Mouse (Mus musculus) heart, embryonic 16.5 days (tissue): Measurements from ENCODE around the gene Gmcl1. TPM values are rescaled to one million over a fixed set of nuclear protein-coding genes. Genes with fewer than 3 reads are reported as not detected.

Source experiments
- ATAC-seq: fragments of 200-750 bp; cut with Nextera tagmentation; replicated peaks from 2 replicates; pipeline ENCODE4 v1.8.0; 2017; ENCODE audit warnings: moderate number of reproducible peaks; ENCODE audit not compliant: insufficient read depth, low FRiP score; ENCODE audit errors: extremely low read depth
- H3K27ac ChIP-seq: fragments of 300-500 bp; sonication (generic); 2 replicates; pipeline ENCODE4 v1.5.1; 2014; ENCODE audit warnings: mild to moderate bottlenecking, low read length, control low read depth, moderate library complexity
- H3K27me3 ChIP-seq: fragments of 300-500 bp; sonication (generic); 2 replicates; pipeline ENCODE4 v1.6.1; 2014; ENCODE audit warnings: low read length, mixed read lengths; ENCODE audit not compliant: control insufficient read depth, insufficient read depth
- H3K36me3 ChIP-seq: fragments of 300-500 bp; sonication (generic); 2 replicates; pipeline ENCODE4 v1.6.1; 2014; ENCODE audit not compliant: control insufficient read depth, insufficient read depth
- H3K4me1 ChIP-seq: fragments of 300-500 bp; sonication (generic); 2 replicates; pipeline ENCODE4 v1.6.1; 2014; ENCODE audit warnings: low read length, mixed read lengths; ENCODE audit not compliant: control insufficient read depth, insufficient read depth
- H3K4me2 ChIP-seq: fragments of 300-500 bp; sonication (generic); 2 replicates; pipeline ENCODE4 v1.6.1; 2014; ENCODE audit warnings: low read depth, mild to moderate bottlenecking, control low read depth, low read length
- H3K4me3 ChIP-seq: fragments of 300-500 bp; sonication (generic); 2 replicates; pipeline ENCODE4 v1.5.1; 2014; ENCODE audit warnings: mild to moderate bottlenecking, control low read depth, low read length
- H3K9ac ChIP-seq: fragments of 300-500 bp; sonication (generic); 2 replicates; pipeline ENCODE4 v1.6.1; 2014; ENCODE audit warnings: low read length, control low read depth
- H3K9me3 ChIP-seq: fragments of 300-500 bp; sonication (generic); replicated peaks from 2 replicates; pipeline ENCODE4 v1.6.1; 2016; ENCODE audit warnings: low read length; ENCODE audit not compliant: control insufficient read depth
- WGBS: fragments of 180-500 bp; shearing (Covaris S2); extraction: QIAGEN DNeasy Blood & Tissue Kit; methylation state at CpG from one replicate; pipeline ENCODE4 v1.1.7; 2014; 5-methylcytosine and 5-hydroxymethylcytosine counted together
- polyA plus RNA-seq: library from polyadenylated mRNA; unstranded; fragments of >200 nt; fragmentation: Nextera tagmentation; extraction: Ambion mirVana; gene quantifications from 2 replicates; pipeline ENCODE4 v1.2.1, GENCODE M21; 2015

Gmcl1 gene
- polyA plus RNA-seq, 1 experiment from 2014 or later, result 17.3 TPM

DNA sequence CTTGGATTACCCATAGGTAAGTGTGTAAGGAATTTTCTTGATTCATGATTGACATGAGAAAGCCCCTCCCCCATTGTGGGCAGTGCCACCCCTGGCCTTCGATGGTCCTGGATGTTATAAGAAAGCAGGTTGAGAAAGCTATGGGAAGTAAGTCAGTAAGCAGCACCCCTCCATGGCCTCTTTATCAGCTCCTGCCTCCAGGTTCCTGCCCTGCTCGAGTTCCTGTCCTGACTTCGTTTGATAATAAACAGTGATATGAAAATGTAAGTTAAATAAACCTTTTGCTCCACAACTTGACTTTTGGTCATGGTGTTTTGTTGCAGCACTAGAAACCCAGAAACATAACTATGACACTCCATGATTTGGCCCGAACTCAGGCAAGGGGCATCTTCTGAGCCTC is 16.6 kb upstream of the Gmcl1 start:
- H3K9ac ChIP-seq, result no peak overlapping the region
- peaks cover 12% of the 10 kb centered on the region for H3K36me3 ChIP-seq
- ATAC-seq, result no peak
- no peaks in the 10 kb centered on the region for H3K4me1 ChIP-seq
- WGBS, result 68% methylated on average over 4 of the region's 4 CpGs
- 0 out of 2 replicates have a peak, but pooled peaks cover 3% of the 10 kb centered on the region for H3K9me3 ChIP-seq
- no peaks in the 10 kb centered on the region for H3K27me3 ChIP-seq
- H3K27ac ChIP-seq, result no peak overlapping the region
- H3K4me2 ChIP-seq, result no peak overlapping the region
- H3K4me3 ChIP-seq, result no peak overlapping the region

DNA sequence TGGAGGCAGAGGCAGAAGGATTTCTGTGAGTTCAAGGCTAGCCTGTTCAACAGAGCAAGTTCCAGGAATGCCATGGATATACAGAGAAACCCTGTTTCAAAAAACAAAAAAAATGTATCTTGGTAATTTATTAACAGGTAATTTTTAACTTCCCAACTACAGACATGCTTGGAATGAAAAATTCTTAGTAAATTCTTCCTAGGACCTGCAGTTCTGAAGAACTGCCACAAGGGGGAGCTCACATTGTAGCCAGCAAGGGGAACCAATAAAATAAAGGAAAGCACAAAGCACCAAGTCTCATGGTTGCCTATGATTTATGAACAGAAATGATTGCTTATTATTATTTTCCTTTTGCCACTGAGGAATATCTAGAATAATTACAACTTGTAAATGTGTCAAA is 14.0 kb upstream of the Gmcl1 start:
- peaks cover 6% of the 10 kb centered on the region for H3K36me3 ChIP-seq

GRCm38 (mm10) chr6:86740652-86741051 is 7.5 kb upstream of the Gmcl1 start:
- peaks cover 3% of the 10 kb centered on the region; the same call in 1 of the 2 replicates for H3K9me3 ChIP-seq
- H3K4me1 ChIP-seq, result no peaks in the 10 kb centered on the region
- H3K9ac ChIP-seq, result no peak overlapping the region
- H3K4me2 ChIP-seq, result no peak overlapping the region
- H3K36me3 ChIP-seq, result peaks cover 12% of the 10 kb centered on the region
- no peak overlapping the region for H3K27ac ChIP-seq
- no peak for ATAC-seq
- H3K4me3 ChIP-seq, result no peak overlapping the region
- 19% methylated on average over 3 of the region's 3 CpGs for WGBS
- no peaks in the 10 kb centered on the region for H3K27me3 ChIP-seq

More for the DNA sequence above, 14.0 kb upstream of the Gmcl1 start:
- no peaks in the 10 kb centered on the region for H3K9me3 ChIP-seq
- H3K27ac ChIP-seq, result no peak overlapping the region
- H3K4me2 ChIP-seq, result no peak overlapping the region
- no peak overlapping the region for H3K4me3 ChIP-seq
- ATAC-seq, result no peak
- no peak overlapping the region for H3K9ac ChIP-seq
- H3K27me3 ChIP-seq, result no peaks in the 10 kb centered on the region
- H3K4me1 ChIP-seq, result no peaks in the 10 kb centered on the region

DNA sequence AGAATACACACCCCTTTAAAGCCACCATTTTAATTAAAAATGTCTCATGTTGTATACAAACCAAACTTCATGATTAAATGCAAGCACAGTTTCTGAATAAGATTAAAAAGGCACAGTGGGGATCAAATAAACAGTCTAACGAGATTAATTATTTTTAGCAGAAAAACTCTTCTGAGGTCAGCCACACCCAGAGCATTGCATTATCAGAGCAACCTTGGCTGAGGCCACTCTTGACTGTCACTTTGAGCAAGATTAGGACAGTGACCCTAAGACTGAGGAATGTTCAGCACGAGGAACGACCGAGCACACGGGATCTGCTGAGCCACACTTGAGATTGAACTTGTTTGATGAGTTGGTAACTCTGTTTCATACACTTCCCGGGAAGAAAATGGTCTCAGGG is 3.6 kb upstream of the Gmcl1 start:
- 35% methylated on average over 6 of the region's 6 CpGs for WGBS
- H3K36me3 ChIP-seq, result peaks cover 4% of the 10 kb centered on the region
- H3K4me1 ChIP-seq, result peaks cover 8% of the 10 kb centered on the region
- ATAC-seq, result no peak
- H3K4me3 ChIP-seq, result no peak overlapping the region
- H3K9me3 ChIP-seq, result peaks cover 3% of the 10 kb centered on the region; the same call in 1 of the 2 replicates
- no peak overlapping the region for H3K27ac ChIP-seq
- H3K4me2 ChIP-seq, result no peak overlapping the region
- H3K27me3 ChIP-seq, result no peaks in the 10 kb centered on the region
- no peak overlapping the region for H3K9ac ChIP-seq

DNA sequence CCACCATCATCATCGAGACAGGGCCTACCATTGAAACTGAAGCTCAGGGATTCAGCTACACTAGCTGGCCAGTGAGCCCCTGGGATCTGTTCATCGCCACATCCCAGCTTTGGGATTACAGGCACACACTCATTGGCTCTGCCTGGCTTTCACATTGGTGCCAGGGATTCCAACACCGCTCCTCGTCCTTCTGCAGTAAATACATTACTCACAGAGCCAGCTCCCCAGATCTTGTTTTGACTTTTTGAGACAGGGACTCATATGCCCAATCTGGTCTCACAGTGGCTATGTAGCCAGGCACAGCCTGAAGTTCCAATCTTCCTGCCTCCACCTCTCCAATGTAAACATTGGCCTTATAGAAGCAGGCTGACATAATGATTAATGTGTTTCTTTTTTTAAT is 3.1 kb upstream of the Gmcl1 start:
- ATAC-seq, result no peak
- H3K4me3 ChIP-seq, result no peak overlapping the region
- peaks cover 3% of the 10 kb centered on the region; the same call in 1 of the 2 replicates for H3K9me3 ChIP-seq
- H3K4me2 ChIP-seq, result no peak overlapping the region
- H3K36me3 ChIP-seq, result no peaks in the 10 kb centered on the region
- WGBS, result 74% methylated on average over 4 of the region's 4 CpGs
- H3K4me1 ChIP-seq, result peaks cover 8% of the 10 kb centered on the region
- H3K27ac ChIP-seq, result no peak overlapping the region
- no peak overlapping the region for H3K9ac ChIP-seq
- H3K27me3 ChIP-seq, result no peaks in the 10 kb centered on the region

GRCm38 (mm10) chr6:86732276-86733173 is 658 bp downstream of the Gmcl1 start:
- peak overlapping the region; percentile 80 for H3K4me2 ChIP-seq
- peak overlapping the region; percentile 65 for H3K4me3 ChIP-seq
- peak overlapping the region; percentile 72 for H3K9ac ChIP-seq
- peak overlapping the region; percentile 68 for H3K27ac ChIP-seq
- H3K27me3 ChIP-seq, result no peaks in the 10 kb centered on the region
- peak; percentile 34 for ATAC-seq
- peaks cover 11% of the 10 kb centered on the region for H3K4me1 ChIP-seq
- H3K36me3 ChIP-seq, result peaks cover 1% of the 10 kb centered on the region; the same call in 1 of the 2 replicates
- no peaks in the 10 kb centered on the region for H3K9me3 ChIP-seq
- WGBS, result under 1% methylated on average over 59 of the region's 62 CpGs

DNA sequence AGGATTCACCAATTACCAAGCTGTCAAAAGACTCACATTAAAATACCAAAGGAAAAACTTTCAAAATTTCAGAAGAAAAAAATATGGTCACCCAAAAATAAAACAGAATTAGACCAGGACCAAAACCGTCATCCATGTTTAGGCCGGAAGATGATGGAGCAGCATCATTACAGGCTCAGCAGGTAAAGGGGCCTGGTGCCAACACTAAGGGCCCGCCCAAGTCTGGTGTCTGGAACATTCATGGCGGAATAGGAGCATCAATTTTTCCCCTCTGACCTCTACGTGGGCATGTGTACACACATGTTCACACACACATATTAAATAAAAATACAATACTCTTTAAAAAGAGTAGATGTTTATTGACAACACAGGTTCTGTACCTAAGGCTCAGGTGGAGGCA is 4.5 kb downstream of the Gmcl1 start:
- Histone ChIP-seq H3K27me3 (no peaks in the 10 kb centered on the region), H3K4me1 (peaks cover 6% of the 10 kb centered on the region), H3K4me3 (no peak overlapping the region), H3K9me3 (no peaks in the 10 kb centered on the region), H3K9ac (no peak overlapping the region), H3K27ac (no peak overlapping the region), H3K36me3 (peaks cover 5% of the 10 kb centered on the region; the same call in 1 of the 2 replicates), H3K4me2 (no peak overlapping the region)
- ATAC-seq, result no peak
- WGBS, result 90% methylated on average over 5 of the region's 5 CpGs

- 77% methylated on average over 3 of the region's 3 CpGs for WGBS
- Histone ChIP-seq H3K27me3 (no peaks in the 10 kb centered on the region), H3K27ac (no peak overlapping the region), H3K9ac (no peak overlapping the region), H3K4me1 (no peaks in the 10 kb centered on the region), H3K4me3 (no peak overlapping the region), H3K4me2 (no peak overlapping the region), H3K9me3 (no peaks in the 10 kb centered on the region), H3K36me3 (peaks cover 9% of the 10 kb centered on the region; the same call in 1 of the 2 replicates)
- ATAC-seq, result no peak
Observed at GRCm38 (mm10) chr6:86721977-86722376, 11.2 kb downstream of the Gmcl1 start.

DNA sequence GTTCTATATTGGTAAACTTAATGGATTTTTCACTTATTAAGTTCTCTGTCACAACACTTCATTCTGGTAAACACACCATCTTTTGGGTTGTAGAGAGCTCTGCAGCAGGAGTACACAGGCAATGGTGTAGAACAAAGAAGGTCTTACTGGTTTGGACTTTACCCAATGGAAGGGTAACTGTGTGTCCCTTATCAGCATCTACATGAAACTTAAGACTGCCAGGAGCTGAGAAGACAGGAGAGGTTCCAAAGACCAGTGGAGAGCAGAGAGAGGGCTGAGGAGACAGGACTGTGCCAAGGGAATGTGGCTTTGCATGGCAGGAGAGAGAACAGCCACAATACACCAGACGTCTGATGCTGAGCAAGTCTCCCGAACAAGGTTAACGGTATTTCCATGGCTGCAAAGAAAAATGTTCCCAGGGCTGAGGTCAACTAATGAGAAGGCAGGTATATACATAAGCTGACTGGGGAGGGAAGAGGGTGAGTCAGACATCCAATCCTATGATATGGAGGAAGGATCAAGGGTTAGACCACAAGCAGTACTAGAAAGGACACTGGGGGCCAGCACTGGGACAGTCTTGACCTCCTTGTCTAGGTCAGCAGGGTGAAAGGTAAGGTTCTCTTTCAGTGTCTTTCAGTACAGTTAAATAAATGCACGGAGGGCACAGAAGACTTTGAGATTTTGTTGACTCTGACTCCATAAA is 25.0 kb downstream of the Gmcl1 start:
- Histone ChIP-seq H3K4me2 (no peak overlapping the region), H3K4me1 (no peaks in the 10 kb centered on the region), H3K27me3 (no peaks in the 10 kb centered on the region), H3K9ac (no peak overlapping the region), H3K36me3 (peaks cover 26% of the 10 kb centered on the region), H3K27ac (no peak overlapping the region), H3K4me3 (no peak overlapping the region), H3K9me3 (no peaks in the 10 kb centered on the region)
- ATAC-seq, result no peak
- WGBS, result 91% methylated on average over 4 of the region's 4 CpGs
